Mouse (Mus musculus): ENCODE results near the gene Rps6ka4. TPM values are rescaled to one million over a fixed set of nuclear protein-coding genes. Genes with fewer than 3 reads are reported as not detected.

Gene Rps6ka4
- polyA plus RNA-seq, 1 experiment from 2014 or later, result 5.8 TPM

GRCm38 (mm10) chr19:6841292-6841597 lies 809 bp upstream of the Rps6ka4 start:
- no peaks in the 10 kb centered on the region for H3K36me3 ChIP-seq (ENCODE audit: control insufficient read depth, insufficient read depth, low read length)
- H3K27ac ChIP-seq (ENCODE audit: low read depth, low read length), result no peak overlapping the region
- H3K4me3 ChIP-seq (ENCODE audit: low read depth, low read length), result no peak overlapping the region
- WGBS, result 29% methylated on average over 3 of the region's 3 CpGs
- H3K4me2 ChIP-seq (replicated peaks; ENCODE audit: low read depth, low read length), result no peak overlapping the region
- no peak overlapping the region for H3K9ac ChIP-seq (ENCODE audit: low read depth, low read length)
- ATAC-seq (ENCODE audit: low FRiP score), result no peak
- peaks cover 45% of the 10 kb centered on the region for H3K27me3 ChIP-seq (ENCODE audit: control insufficient read depth, insufficient read depth, low read length)
- no peak for DNase-seq (ENCODE audit: low spot score)
- peaks cover 9% of the 10 kb centered on the region for H3K4me1 ChIP-seq (replicated peaks; ENCODE audit: control insufficient read depth, insufficient read depth, low read length)
- H3K9me3 ChIP-seq (ENCODE audit: control insufficient read depth, low read length), result no peaks in the 10 kb centered on the region

GRCm38 (mm10) chr19:6839615-6840474 lies 591 bp downstream of the Rps6ka4 start:
- Histone ChIP-seq H3K36me3 (ENCODE audit: control insufficient read depth, insufficient read depth, low read length) (no peaks in the 10 kb centered on the region), H3K27ac (ENCODE audit: low read depth, low read length) (no peak overlapping the region), H3K4me2 (replicated peaks; ENCODE audit: low read depth, low read length) (peak overlapping the region; percentile 97), H3K9me3 (ENCODE audit: control insufficient read depth, low read length) (no peaks in the 10 kb centered on the region), H3K27me3 (ENCODE audit: control insufficient read depth, insufficient read depth, low read length) (peaks cover 41% of the 10 kb centered on the region), H3K4me3 (ENCODE audit: low read depth, low read length) (peak overlapping the region; percentile 54), H3K9ac (ENCODE audit: low read depth, low read length) (peak overlapping the region; percentile 53), H3K4me1 (replicated peaks; ENCODE audit: control insufficient read depth, insufficient read depth, low read length) (peaks cover 9% of the 10 kb centered on the region)
- peak; percentile 60; the same call in 1 of the 2 replicates for ATAC-seq (ENCODE audit: low FRiP score)
- peak; percentile 51 for DNase-seq (ENCODE audit: low spot score)
- 2% methylated on average over 42 of the region's 46 CpGs for WGBS

- DNase-seq (ENCODE audit: low spot score) (no peak), ATAC-seq (ENCODE audit: low FRiP score) (no peak)
- Histone ChIP-seq H3K27me3 (ENCODE audit: control insufficient read depth, insufficient read depth, low read length) (peaks cover 41% of the 10 kb centered on the region), H3K4me1 (replicated peaks; ENCODE audit: control insufficient read depth, insufficient read depth, low read length) (peaks cover 12% of the 10 kb centered on the region; the same call in 1 of the 2 replicates), H3K36me3 (ENCODE audit: control insufficient read depth, insufficient read depth, low read length) (no peaks in the 10 kb centered on the region), H3K9ac (ENCODE audit: low read depth, low read length) (no peak overlapping the region), H3K9me3 (ENCODE audit: control insufficient read depth, low read length) (no peaks in the 10 kb centered on the region), H3K27ac (ENCODE audit: low read depth, low read length) (no peak overlapping the region), H3K4me3 (ENCODE audit: low read depth, low read length) (no peak overlapping the region), H3K4me2 (replicated peaks; ENCODE audit: low read depth, low read length) (no peak overlapping the region)
- WGBS, result 85% methylated on average over 8 of the region's 8 CpGs
Measured at GRCm38 (mm10) chr19:6832363-6832762, 8.1 kb downstream of the Rps6ka4 start.

- Histone ChIP-seq H3K36me3 (ENCODE audit: control insufficient read depth, insufficient read depth, low read length) (no peaks in the 10 kb centered on the region), H3K4me2 (replicated peaks; ENCODE audit: low read depth, low read length) (peak overlapping the region; percentile 63), H3K27ac (ENCODE audit: low read depth, low read length) (no peak overlapping the region), H3K4me3 (ENCODE audit: low read depth, low read length) (peak overlapping the region; percentile 25), H3K4me1 (replicated peaks; ENCODE audit: control insufficient read depth, insufficient read depth, low read length) (peaks cover 12% of the 10 kb centered on the region; the same call in 1 of the 2 replicates), H3K27me3 (ENCODE audit: control insufficient read depth, insufficient read depth, low read length) (peaks cover 39% of the 10 kb centered on the region), H3K9me3 (ENCODE audit: control insufficient read depth, low read length) (no peaks in the 10 kb centered on the region), H3K9ac (ENCODE audit: low read depth, low read length) (no peak overlapping the region)
- 2% methylated on average over 17 of the region's 17 CpGs for WGBS
- ATAC-seq (ENCODE audit: low FRiP score), result no peak
- DNase-seq (ENCODE audit: low spot score), result peak; percentile 48
Measured at GRCm38 (mm10) chr19:6831331-6831730, 9.1 kb downstream of the Rps6ka4 start.

GRCm38 (mm10) chr19:6830556-6831316 lies 9.7 kb downstream of the Rps6ka4 start:
- H3K9me3 ChIP-seq (ENCODE audit: control insufficient read depth, low read length), result no peaks in the 10 kb centered on the region
- H3K4me1 ChIP-seq (replicated peaks; ENCODE audit: control insufficient read depth, insufficient read depth, low read length), result peaks cover 12% of the 10 kb centered on the region; the same call in 1 of the 2 replicates
- H3K27ac ChIP-seq (ENCODE audit: low read depth, low read length), result no peak overlapping the region
- H3K27me3 ChIP-seq (ENCODE audit: control insufficient read depth, insufficient read depth, low read length), result peaks cover 39% of the 10 kb centered on the region
- DNase-seq (ENCODE audit: low spot score) (peak; percentile 63), ATAC-seq (ENCODE audit: low FRiP score) (0 out of 2 replicates have a peak, but pooled peaks have one; percentile 7)
- WGBS, result 3% methylated on average over 35 of the region's 38 CpGs
- H3K4me3 ChIP-seq (ENCODE audit: low read depth, low read length), result peak overlapping the region; percentile 25
- H3K36me3 ChIP-seq (ENCODE audit: control insufficient read depth, insufficient read depth, low read length), result no peaks in the 10 kb centered on the region
- peak overlapping the region; percentile 63 for H3K4me2 ChIP-seq (replicated peaks; ENCODE audit: low read depth, low read length)
- no peak overlapping the region; the same call in 1 of the 2 replicates for H3K9ac ChIP-seq (ENCODE audit: low read depth, low read length)

- H3K27ac ChIP-seq (ENCODE audit: low read depth, low read length), result no peak overlapping the region
- peaks cover 12% of the 10 kb centered on the region; the same call in 1 of the 2 replicates for H3K4me1 ChIP-seq (replicated peaks; ENCODE audit: control insufficient read depth, insufficient read depth, low read length)
- peak overlapping the region; percentile 42 for H3K9ac ChIP-seq (ENCODE audit: low read depth, low read length)
- H3K9me3 ChIP-seq (ENCODE audit: control insufficient read depth, low read length), result no peaks in the 10 kb centered on the region
- ATAC-seq (ENCODE audit: low FRiP score) (peak; percentile 33; the same call in 1 of the 2 replicates), DNase-seq (ENCODE audit: low spot score) (no peak)
- peak overlapping the region; percentile 25 for H3K4me3 ChIP-seq (ENCODE audit: low read depth, low read length)
- WGBS, result 2% methylated on average over 47 of the region's 48 CpGs
- peak overlapping the region; percentile 63 for H3K4me2 ChIP-seq (replicated peaks; ENCODE audit: low read depth, low read length)
- peaks cover 39% of the 10 kb centered on the region for H3K27me3 ChIP-seq (ENCODE audit: control insufficient read depth, insufficient read depth, low read length)
- no peaks in the 10 kb centered on the region for H3K36me3 ChIP-seq (ENCODE audit: control insufficient read depth, insufficient read depth, low read length)
Measured at GRCm38 (mm10) chr19:6829870-6830555, 10.4 kb downstream of the Rps6ka4 start.

- 7% methylated on average over 3 of the region's 3 CpGs for WGBS
- Histone ChIP-seq H3K4me2 (replicated peaks; ENCODE audit: low read depth, low read length) (no peak overlapping the region), H3K4me1 (replicated peaks; ENCODE audit: control insufficient read depth, insufficient read depth, low read length) (peaks cover 12% of the 10 kb centered on the region; the same call in 1 of the 2 replicates), H3K9ac (ENCODE audit: low read depth, low read length) (no peak overlapping the region), H3K4me3 (ENCODE audit: low read depth, low read length) (no peak overlapping the region), H3K9me3 (ENCODE audit: control insufficient read depth, low read length) (no peaks in the 10 kb centered on the region), H3K36me3 (ENCODE audit: control insufficient read depth, insufficient read depth, low read length) (no peaks in the 10 kb centered on the region), H3K27me3 (ENCODE audit: control insufficient read depth, insufficient read depth, low read length) (peaks cover 39% of the 10 kb centered on the region), H3K27ac (ENCODE audit: low read depth, low read length) (no peak overlapping the region)
- no peak for ATAC-seq (ENCODE audit: low FRiP score)
- peak; percentile 37 for DNase-seq (ENCODE audit: low spot score)
Measured at GRCm38 (mm10) chr19:6829069-6829468, 11.4 kb downstream of the Rps6ka4 start.

- Histone ChIP-seq H3K9ac (ENCODE audit: low read depth, low read length) (no peak overlapping the region), H3K9me3 (ENCODE audit: control insufficient read depth, low read length) (no peaks in the 10 kb centered on the region), H3K36me3 (ENCODE audit: control insufficient read depth, insufficient read depth, low read length) (no peaks in the 10 kb centered on the region), H3K4me1 (replicated peaks; ENCODE audit: control insufficient read depth, insufficient read depth, low read length) (peaks cover 12% of the 10 kb centered on the region; the same call in 1 of the 2 replicates), H3K27ac (ENCODE audit: low read depth, low read length) (no peak overlapping the region), H3K4me3 (ENCODE audit: low read depth, low read length) (no peak overlapping the region), H3K27me3 (ENCODE audit: control insufficient read depth, insufficient read depth, low read length) (peaks cover 32% of the 10 kb centered on the region), H3K4me2 (replicated peaks; ENCODE audit: low read depth, low read length) (no peak overlapping the region)
- ATAC-seq (ENCODE audit: low FRiP score) (no peak), DNase-seq (ENCODE audit: low spot score) (no peak)
- 70% methylated on average over 3 of the region's 3 CpGs for whole genome bisulfite sequencing
Measured at GRCm38 (mm10) chr19:6826601-6827000, 13.8 kb downstream of the Rps6ka4 start.
